Mouse (Mus musculus) stomach, embryonic 15.5 days (tissue): ENCODE data around the gene Gpr179. TPM values are rescaled to one million over a fixed set of nuclear protein-coding genes. Genes with fewer than 3 reads are reported as not detected.

Experiments
- ATAC-seq: fragments of 200-750 bp; cut with Nextera tagmentation; 2 replicates; pipeline ENCODE4 v1.8.0; 2017; ENCODE audit warnings: low read depth, moderate number of reproducible peaks, moderate TSS enrichment; ENCODE audit not compliant: insufficient read depth, low FRiP score
- H3K27ac ChIP-seq: fragments of 300-500 bp; sonication (generic); 2 replicates; pipeline ENCODE4 v1.5.1; 2015; ENCODE audit warnings: mild to moderate bottlenecking, inconsistent platforms
- H3K27me3 ChIP-seq: fragments of 300-500 bp; sonication (generic); replicated peaks from 2 replicates; pipeline ENCODE4 v1.6.1; 2015; ENCODE audit warnings: inconsistent platforms
- H3K36me3 ChIP-seq: fragments of 300-500 bp; sonication (generic); 2 replicates; pipeline ENCODE4 v1.6.1; 2015; ENCODE audit warnings: inconsistent platforms
- H3K4me1 ChIP-seq: fragments of 300-500 bp; sonication (generic); 2 replicates; pipeline ENCODE4 v1.6.1; 2015; ENCODE audit warnings: inconsistent platforms
- H3K4me2 ChIP-seq: fragments of 300-500 bp; sonication (generic); 2 replicates; pipeline ENCODE4 v1.6.1; 2015; ENCODE audit warnings: mild to moderate bottlenecking, inconsistent platforms
- H3K4me3 ChIP-seq: fragments of 300-500 bp; sonication (generic); replicated peaks from 2 replicates; pipeline ENCODE4 v1.5.1; 2015; ENCODE audit warnings: inconsistent platforms
- H3K9ac ChIP-seq: fragments of 300-500 bp; sonication (generic); 2 replicates; pipeline ENCODE4 v1.6.1; 2015; ENCODE audit warnings: inconsistent platforms
- H3K9me3 ChIP-seq: fragments of 300-500 bp; sonication (generic); 2 replicates; pipeline ENCODE4 v1.6.1; 2016; ENCODE audit warnings: inconsistent platforms
- WGBS: fragments of 180-500 bp; shearing (Covaris S2); methylation state at CpG from one replicate; pipeline ENCODE4 v1.1.7; 2015; 5-methylcytosine and 5-hydroxymethylcytosine counted together
- polyA plus RNA-seq: library from polyadenylated mRNA; unstranded; fragments of >200 nt; fragmentation: Nextera tagmentation; extraction: Ambion mirVana; gene quantifications from 2 replicates; pipeline ENCODE4 v1.2.1, GENCODE M21; 2015

Gene Gpr179
- polyA plus RNA-seq, 1 experiment from 2014 or later, result 0.19 TPM

GRCm38 (mm10) chr11:97301406-97301805 lies 50.5 kb downstream of the Gpr179 start:
- peaks cover 14% of the 10 kb centered on the region; the same call in 1 of the 2 replicates for H3K4me1 ChIP-seq
- no peak overlapping the region for H3K4me3 ChIP-seq
- H3K9ac ChIP-seq, result no peak overlapping the region
- no peak for ATAC-seq
- no peaks in the 10 kb centered on the region for H3K9me3 ChIP-seq
- no peaks in the 10 kb centered on the region for H3K27me3 ChIP-seq
- peak overlapping the region; percentile 52; the same call in 1 of the 2 replicates for H3K27ac ChIP-seq
- no peaks in the 10 kb centered on the region for H3K36me3 ChIP-seq
- H3K4me2 ChIP-seq, result no peak overlapping the region
- WGBS, result 81% methylated on average over 16 of the region's 16 CpGs

GRCm38 (mm10) chr11:97299939-97300338 lies 51.9 kb downstream of the Gpr179 start:
- no peak for ATAC-seq
- Histone ChIP-seq H3K4me2 (no peak overlapping the region), H3K27me3 (no peaks in the 10 kb centered on the region), H3K9me3 (no peaks in the 10 kb centered on the region), H3K4me1 (peaks cover 14% of the 10 kb centered on the region; the same call in 1 of the 2 replicates), H3K4me3 (no peak overlapping the region), H3K9ac (no peak overlapping the region), H3K36me3 (no peaks in the 10 kb centered on the region), H3K27ac (no peak overlapping the region)
- 82% methylated on average over 2 of the region's 2 CpGs for WGBS

- no peak overlapping the region for H3K27ac ChIP-seq
- no peaks in the 10 kb centered on the region for H3K27me3 ChIP-seq
- no peak overlapping the region for H3K4me2 ChIP-seq
- H3K4me3 ChIP-seq, result no peak overlapping the region
- no peaks in the 10 kb centered on the region for H3K36me3 ChIP-seq
- peaks cover under 1% of the 10 kb centered on the region; the same call in 1 of the 2 replicates for H3K4me1 ChIP-seq
- H3K9ac ChIP-seq, result no peak overlapping the region
- H3K9me3 ChIP-seq, result no peaks in the 10 kb centered on the region
- no peak for ATAC-seq
- WGBS, result 85% methylated on average over 3 of the region's 4 CpGs
Measured at GRCm38 (mm10) chr11:97296542-97296941, 55.3 kb downstream of the Gpr179 start.

- Histone ChIP-seq H3K9ac (no peak overlapping the region), H3K9me3 (no peaks in the 10 kb centered on the region), H3K4me3 (no peak overlapping the region), H3K4me1 (no peaks in the 10 kb centered on the region), H3K4me2 (no peak overlapping the region), H3K27me3 (no peaks in the 10 kb centered on the region), H3K27ac (no peak overlapping the region), H3K36me3 (no peaks in the 10 kb centered on the region)
- 95% methylated on average over 1 of the region's 1 CpGs for WGBS
- no peak for ATAC-seq
Measured at GRCm38 (mm10) chr11:97292731-97293130, 59.1 kb downstream of the Gpr179 start.

GRCm38 (mm10) chr11:97289276-97290230 lies 62.3 kb downstream of the Gpr179 start:
- H3K4me2 ChIP-seq, result no peak overlapping the region
- H3K27ac ChIP-seq, result no peak overlapping the region
- no peak overlapping the region for H3K9ac ChIP-seq
- H3K4me1 ChIP-seq, result no peaks in the 10 kb centered on the region
- no peaks in the 10 kb centered on the region for H3K27me3 ChIP-seq
- no peak for ATAC-seq
- no peak overlapping the region for H3K4me3 ChIP-seq
- H3K9me3 ChIP-seq, result no peaks in the 10 kb centered on the region
- H3K36me3 ChIP-seq, result no peaks in the 10 kb centered on the region
- WGBS, result 48% methylated on average over 12 of the region's 12 CpGs

GRCm38 (mm10) chr11:97287643-97288042 lies 64.2 kb downstream of the Gpr179 start:
- Histone ChIP-seq H3K27ac (no peak overlapping the region), H3K4me2 (no peak overlapping the region), H3K9me3 (no peaks in the 10 kb centered on the region), H3K27me3 (no peaks in the 10 kb centered on the region), H3K4me1 (no peaks in the 10 kb centered on the region), H3K4me3 (no peak overlapping the region), H3K9ac (no peak overlapping the region), H3K36me3 (no peaks in the 10 kb centered on the region)
- ATAC-seq, result no peak

- 39% methylated on average over 6 of the region's 6 CpGs for WGBS
Measured at GRCm38 (mm10) chr11:97286973-97287372, 64.9 kb downstream of the Gpr179 start.

GRCm38 (mm10) chr11:97285852-97286775 lies 65.8 kb downstream of the Gpr179 start:
- no peaks in the 10 kb centered on the region for H3K9me3 ChIP-seq
- H3K27me3 ChIP-seq, result no peaks in the 10 kb centered on the region
- no peaks in the 10 kb centered on the region for H3K4me1 ChIP-seq
- H3K9ac ChIP-seq, result no peak overlapping the region
- WGBS, result 67% methylated on average over 9 of the region's 9 CpGs
- no peak overlapping the region for H3K4me3 ChIP-seq
- no peaks in the 10 kb centered on the region for H3K36me3 ChIP-seq
- H3K27ac ChIP-seq, result no peak overlapping the region
- ATAC-seq, result no peak
- H3K4me2 ChIP-seq, result no peak overlapping the region

More at GRCm38 (mm10) chr11:97286973-97287372, 64.9 kb downstream of the Gpr179 start:
- no peaks in the 10 kb centered on the region for H3K36me3 ChIP-seq
- no peak overlapping the region for H3K27ac ChIP-seq
- no peak overlapping the region for H3K4me2 ChIP-seq
- no peak overlapping the region for H3K4me3 ChIP-seq
- H3K27me3 ChIP-seq, result no peaks in the 10 kb centered on the region
- H3K9me3 ChIP-seq, result no peaks in the 10 kb centered on the region
- no peaks in the 10 kb centered on the region for H3K4me1 ChIP-seq
- no peak for ATAC-seq
- H3K9ac ChIP-seq, result no peak overlapping the region

- Histone ChIP-seq H3K4me2 (no peak overlapping the region), H3K27me3 (no peaks in the 10 kb centered on the region), H3K4me1 (no peaks in the 10 kb centered on the region), H3K36me3 (no peaks in the 10 kb centered on the region), H3K27ac (no peak overlapping the region), H3K9ac (no peak overlapping the region), H3K4me3 (no peak overlapping the region), H3K9me3 (no peaks in the 10 kb centered on the region)
- ATAC-seq, result no peak
- WGBS, result 63% methylated on average over 4 of the region's 4 CpGs
Measured at GRCm38 (mm10) chr11:97284854-97285253, 67.0 kb downstream of the Gpr179 start.

- ATAC-seq, result no peak
- 65% methylated on average over 6 of the region's 6 CpGs for WGBS
- H3K27ac ChIP-seq, result no peak overlapping the region
- no peaks in the 10 kb centered on the region for H3K9me3 ChIP-seq
- no peak overlapping the region for H3K4me2 ChIP-seq
- H3K4me3 ChIP-seq, result no peak overlapping the region
- peaks cover 15% of the 10 kb centered on the region; the same call in 1 of the 2 replicates for H3K4me1 ChIP-seq
- no peaks in the 10 kb centered on the region for H3K27me3 ChIP-seq
- H3K9ac ChIP-seq, result no peak overlapping the region
- H3K36me3 ChIP-seq, result no peaks in the 10 kb centered on the region
Measured at GRCm38 (mm10) chr11:97282179-97282578, 69.7 kb downstream of the Gpr179 start.
